Comparison of ENCODE assay signal across 8 mouse cellular contexts in the genomic region with DNA sequence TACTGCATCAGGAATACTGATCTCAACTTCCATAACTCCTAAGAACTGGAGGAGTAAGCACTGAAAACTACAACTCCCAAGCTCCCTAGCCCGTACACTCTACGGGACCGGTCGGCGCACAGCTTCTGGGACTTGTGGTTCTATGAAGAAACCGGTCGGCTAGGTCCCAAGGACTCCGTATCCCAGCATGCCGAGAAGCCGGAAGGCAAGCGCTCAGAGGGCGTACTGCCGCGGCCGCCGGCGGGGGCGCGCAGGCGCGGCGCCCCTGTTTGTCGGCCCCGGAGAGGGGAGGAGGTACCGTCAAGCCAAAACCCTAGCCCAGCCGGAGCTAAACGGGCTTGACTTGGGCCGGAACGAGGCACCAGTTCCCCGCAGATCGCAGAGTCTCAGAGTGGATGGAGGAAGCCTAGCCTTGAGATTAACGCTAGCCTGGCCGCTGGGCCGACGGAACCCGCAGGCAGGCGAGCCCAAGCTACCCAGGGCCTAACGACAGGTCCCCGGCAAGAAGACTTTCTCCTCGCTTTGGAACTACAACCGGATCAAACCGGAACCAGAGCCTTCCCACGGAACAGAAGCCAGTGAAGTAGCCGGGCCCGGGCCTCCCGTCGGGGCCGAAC. TPM values are rescaled to one million over a fixed set of nuclear protein-coding genes. Genes with fewer than 3 reads are reported as not detected.
DNase-seq lines count a peak whose midpoint lies in the region; ATAC-seq and TF ChIP-seq lines count a peak whose summit lies in the region.

A gene (plus strand): TSS at position 155 of the 617 bp plus-strand sequence.

- no peak for TF ChIP-seq CTCF in MEL (IDR thresholded peaks at IDR 0.05 in 2 of 3, conservative IDR thresholded peaks at IDR 0.05 in 1 of 3; ENCODE audit: control insufficient read depth in 1 of 3, insufficient read depth in 1 of 3, low read depth in 2 of 3, low read length in 3 of 3, poor library complexity in 1 of 3, severe bottlenecking in 1 of 3)
- no peak for TF ChIP-seq CTCF in cerebellum, adult 2 months (IDR thresholded peaks at IDR 0.05; ENCODE audit: borderline replicate concordance, insufficient read depth, low read depth, low read length)
- peak; percentile 52 for TF ChIP-seq CTCF in forebrain, postnatal 0 days (IDR thresholded peaks at IDR 0.05; ENCODE audit: low read depth)

- under 1% methylated on average over 48 of the region's 48 CpGs for WGBS in cerebellum, adult 2 months
- under 1% methylated on average over 48 of the region's 48 CpGs for WGBS in forebrain, postnatal 0 days
- under 1% methylated on average over 48 of the region's 48 CpGs for WGBS in lung, embryonic 16.5 days

- peak within 1 kb of the TSS; percentile 78 to 87 for H3K4me3 ChIP-seq in MEL (ENCODE audit: control insufficient read depth in 1 of 2, insufficient read depth in 1 of 2, low read depth in 2 of 2, low read length in 2 of 2)
- peak within 1 kb of the TSS; percentile 86 for H3K4me3 ChIP-seq in cerebellum, adult 2 months (replicated peaks; ENCODE audit: insufficient read depth, low read depth, low read length)
- H3K4me3 ChIP-seq in forebrain, postnatal 0 days (ENCODE audit: low read depth, low read length): peak within 1 kb of the TSS; percentile 90
- H3K4me3 ChIP-seq in lung, embryonic 16.5 days (ENCODE audit: low read length): peak within 1 kb of the TSS; percentile 86

- TF ChIP-seq EP300 in MEL (IDR thresholded peaks at IDR 0.05; ENCODE audit: low read depth in 1 of 2, low read length in 2 of 2): no peak

- H3K79me2 ChIP-seq in MEL (ENCODE audit: control insufficient read depth, insufficient read depth, low read length, poor library complexity): peaks cover 40% of the 10 kb centered on the region

- H3K27ac ChIP-seq in MEL (ENCODE audit: control insufficient read depth, low read depth, low read length): peak within 1 kb of the TSS; percentile 48
- peak within 1 kb of the TSS; percentile 71 for H3K27ac ChIP-seq in cerebellum, adult 2 months (ENCODE audit: insufficient read depth, low read length)
- peak within 1 kb of the TSS; percentile 85 for H3K27ac ChIP-seq in forebrain, postnatal 0 days (ENCODE audit: low read depth, low read length)
- peak within 1 kb of the TSS; percentile 74 for H3K27ac ChIP-seq in lung, embryonic 16.5 days (ENCODE audit: low read length)

- TF ChIP-seq POLR2A in MEL (IDR thresholded peaks at IDR 0.05; ENCODE audit: control insufficient read depth in 1 of 2, insufficient read depth in 1 of 2, low read depth in 1 of 2, low read length in 2 of 2, poor library complexity in 1 of 2): peak in 1 of 2 experiments; percentile 79; a peak in 3 of 4 replicates
- TF ChIP-seq POLR2A in cerebellum, adult 2 months (IDR thresholded peaks at IDR 0.05; ENCODE audit: borderline replicate concordance, insufficient read depth, low read length): peak; percentile 72; the same call in 1 of the 2 replicates

- peak within 1 kb of the TSS; percentile 98 for H3K4me2 ChIP-seq in forebrain, postnatal 0 days (ENCODE audit: low read depth)
- H3K4me2 ChIP-seq in lung, embryonic 16.5 days (ENCODE audit: low read depth, low read length): peak within 1 kb of the TSS; percentile 95

- H3K4me1 ChIP-seq in MEL (ENCODE audit: control insufficient read depth in 1 of 2, insufficient read depth in 2 of 2, low read length in 2 of 2): peaks cover 0 to 20% of the 10 kb centered on the region in 2 experiments; a peak in 1 of 4 replicates
- peaks cover 16% of the 10 kb centered on the region; the same call in 1 of the 2 replicates for H3K4me1 ChIP-seq in cerebellum, adult 2 months (ENCODE audit: control insufficient read depth, insufficient read depth, low read length)
- peaks cover 22% of the 10 kb centered on the region for H3K4me1 ChIP-seq in forebrain, postnatal 0 days (ENCODE audit: insufficient read depth)
- peaks cover 21% of the 10 kb centered on the region for H3K4me1 ChIP-seq in lung, embryonic 16.5 days (replicated peaks; ENCODE audit: control insufficient read depth, insufficient read depth, low read length)

- peaks cover 0 to 7% of the 10 kb centered on the region in 2 experiments; a peak in 2 of 4 replicates for H3K36me3 ChIP-seq in MEL (ENCODE audit: control insufficient read depth in 1 of 2, insufficient read depth in 2 of 2, low read length in 2 of 2)
- peaks cover 16% of the 10 kb centered on the region for H3K36me3 ChIP-seq in forebrain, postnatal 0 days (ENCODE audit: insufficient read depth)
- peaks cover 13% of the 10 kb centered on the region for H3K36me3 ChIP-seq in lung, embryonic 16.5 days (ENCODE audit: control insufficient read depth, insufficient read depth, low read length)

- no peak for TF ChIP-seq RAD21 in MEL (IDR thresholded peaks at IDR 0.05; ENCODE audit: low read depth, low read length)

- H3K9me3 ChIP-seq in MEL (replicated peaks; ENCODE audit: insufficient read depth, low read length): no peaks in the 10 kb centered on the region
- no peaks in the 10 kb centered on the region for H3K9me3 ChIP-seq in forebrain, postnatal 0 days (ENCODE audit: low read length)
- H3K9me3 ChIP-seq in lung, embryonic 16.5 days (ENCODE audit: control insufficient read depth, low read length): no peaks in the 10 kb centered on the region

- H3K27me3 ChIP-seq in MEL (ENCODE audit: control insufficient read depth in 1 of 2, insufficient read depth in 2 of 2, low read length in 2 of 2): no peaks in the 10 kb centered on the region
- no peaks in the 10 kb centered on the region for H3K27me3 ChIP-seq in cerebellum, adult 2 months (ENCODE audit: control insufficient read depth, insufficient read depth, low read length)
- H3K27me3 ChIP-seq in forebrain, postnatal 0 days (ENCODE audit: insufficient read depth, low read length): no peaks in the 10 kb centered on the region
- no peaks in the 10 kb centered on the region for H3K27me3 ChIP-seq in lung, embryonic 16.5 days (ENCODE audit: control insufficient read depth, insufficient read depth, low read depth, low read length)

- peak; percentile 100 for ATAC-seq in forebrain, postnatal 0 days
- ATAC-seq in lung, embryonic 16.5 days (ENCODE audit: low read depth): peak; percentile 99

- DNase-seq in MEL (ENCODE audit: low read depth, low spot score): peak; percentile 96
- peak; percentile 91 to 97 for DNase-seq in cerebellum, adult 2 months
- DNase-seq in forebrain, postnatal 0 days: peak; percentile 98
- DNase-seq in heart, postnatal 4 days: peak; percentile 92
- peak; percentile 90 for DNase-seq in layer of hippocampus, adult 9-10 months (ENCODE audit: low spot score)
- peak; percentile 75 for DNase-seq in ovary, postnatal 10 days (ENCODE audit: low spot score)
- DNase-seq in thymus, postnatal 10 days (ENCODE audit: low spot score in 2 of 2): peak; percentile 88

- peak within 1 kb of the TSS; percentile 87 for H3K9ac ChIP-seq in MEL (ENCODE audit: control insufficient read depth, low read depth, low read length, poor library complexity, severe bottlenecking)
- H3K9ac ChIP-seq in forebrain, postnatal 0 days: peak within 1 kb of the TSS; percentile 85
- peak within 1 kb of the TSS; percentile 90 for H3K9ac ChIP-seq in lung, embryonic 16.5 days (ENCODE audit: low read length)

TF ChIP-seq in MEL, 35 proteins besides CTCF, POLR2A, EP300 and RAD21:
- TF ChIP-seq NELFE (IDR thresholded peaks at IDR 0.05; ENCODE audit: low read depth, low read length) (peak; percentile 74), ELF1 (IDR thresholded peaks at IDR 0.05; ENCODE audit: low read depth, low read length) (peak; percentile 98), MYC (IDR thresholded peaks at IDR 0.05; ENCODE audit: low read depth, low read length) (peak; percentile 38; the same call in 1 of the 2 replicates), POLR2AphosphoS2 (IDR thresholded peaks at IDR 0.05; ENCODE audit: low read length) (no peak; the same call in 1 of the 2 replicates), SIN3A (IDR thresholded peaks at IDR 0.05; ENCODE audit: low read length) (peak; percentile 89), HCFC1 (IDR thresholded peaks at IDR 0.05; ENCODE audit: low read depth, low read length) (peak; percentile 100), TCF12 (IDR thresholded peaks at IDR 0.05; ENCODE audit: low read depth, low read length) (peak; percentile 60), MAZ (IDR thresholded peaks at IDR 0.05; ENCODE audit: low read depth, low read length) (peak; percentile 85), SMC3 (IDR thresholded peaks at IDR 0.05; ENCODE audit: low read depth, low read length) (no peak), JUND (IDR thresholded peaks at IDR 0.05; ENCODE audit: low read depth, low read length) (no peak), NRF1 (IDR thresholded peaks at IDR 0.05; ENCODE audit: insufficient read depth, low read depth, low read length, poor library complexity, severe bottlenecking) (peak; percentile 90), KAT2A (conservative IDR thresholded peaks at IDR 0.05; ENCODE audit: low read depth, low read length) (peak; percentile 99), UBTF (IDR thresholded peaks at IDR 0.05; ENCODE audit: borderline replicate concordance, insufficient read depth, low read depth, low read length) (peak; percentile 74; the same call in 1 of the 2 replicates), MXI1 (IDR thresholded peaks at IDR 0.05; ENCODE audit: low read depth, low read length) (peak; percentile 59)

RNA-seq across cellular contexts. Expression of the gene that starts here (rescaled TPM):
- total RNA-seq in MEL (2012; rRNA removed): 26.0 and 34.6 TPM in 2 replicates
- polyA plus RNA-seq in MEL (2012; ENCODE audit: insufficient read depth in 1 of 2, insufficient read length in 2 of 2, low read depth in 1 of 2, low replicate concordance in 2 of 2, missing spikeins in 1 of 2): 10 to 100 TPM in 1 of 2 experiments, not detected in 1; 39.3 TPM
- 44.3 and 44.6 TPM in 2 replicates for polyA plus RNA-seq in cerebellum, adult 2 months (2012; rRNA removed)
- total RNA-seq in forebrain, postnatal 0 days (2014; rRNA removed): 44.3 and 51.4 TPM in 2 replicates
- polyA plus RNA-seq in forebrain, postnatal 0 days (2015; fragmentation: Nextera tagmentation; extraction: Ambion mirVana): 49.7 and 50.4 TPM in 2 replicates
- 10 to 100 TPM; 22.1 to 22.8 TPM for total RNA-seq in heart, postnatal 4 days (2021)
- polyA plus RNA-seq in lung, embryonic 16.5 days (2015; fragmentation: Nextera tagmentation; extraction: Ambion mirVana): 39.0 and 39.4 TPM in 2 replicates

Comparison
In these comparisons a context has a peak if more than half of its experiments do, and no peak if none do; other contexts are left out.
1. Peak in every context shown above with its lines: DNase-seq, ATAC-seq, H3K4me3 ChIP-seq and H3K27ac ChIP-seq.